Mouse (Mus musculus) cerebellum, adult 2 months (tissue): Measurements from ENCODE around the gene Creg1.

Experiments used
- CTCF ChIP-seq: fragments of 200-500 bp; IDR thresholded peaks from 2 replicates; pipeline ENCODE4 v1.5.1; 2011; ENCODE audit warnings: low read depth, mild to moderate bottlenecking, control low read depth, low read length, moderate library complexity, borderline replicate concordance; ENCODE audit not compliant: insufficient read depth
- POLR2A ChIP-seq: fragments of 200-500 bp; IDR thresholded peaks from 2 replicates; pipeline ENCODE4 v1.6.1; 2011; ENCODE audit warnings: low read length, control low read depth, borderline replicate concordance; ENCODE audit not compliant: insufficient read depth

DNA sequence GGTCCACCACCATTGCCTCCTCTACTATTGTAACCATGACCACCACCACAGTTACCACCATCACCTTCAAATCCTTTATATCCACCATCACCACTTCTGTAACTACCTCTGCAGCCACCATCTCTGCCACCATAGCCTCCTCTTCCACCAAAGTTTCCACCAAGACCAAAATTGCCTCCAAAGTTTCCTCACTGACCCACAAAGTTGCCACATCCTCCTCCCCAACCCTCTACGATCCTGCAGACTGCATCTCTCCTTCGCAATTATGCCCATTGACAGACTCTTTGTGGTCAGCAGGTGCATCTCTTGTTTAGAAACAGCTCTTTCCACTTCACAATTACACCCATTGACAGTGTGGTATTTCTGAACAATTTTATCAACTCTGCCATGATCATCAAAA lies 28.7 kb upstream of the Creg1 start:
- TF ChIP-seq CTCF (no peak), POLR2A (no peak)
